Mouse (Mus musculus) embryonic facial prominence, embryonic 15.5 days (tissue): ENCODE results near the gene Col13a1. TPM values are rescaled to one million over a fixed set of nuclear protein-coding genes. Genes with fewer than 3 reads are reported as not detected.

Experiments used
- ATAC-seq: fragments of 200-750 bp; cut with Nextera tagmentation; 2 replicates; pipeline ENCODE4 v1.8.0; 2017; ENCODE audit warnings: low read depth, moderate TSS enrichment; ENCODE audit not compliant: insufficient number of reproducible peaks, low FRiP score, low TSS enrichment
- H3K27ac ChIP-seq: fragments of 300-500 bp; sonication (generic); replicated peaks from 2 replicates; pipeline ENCODE4 v1.5.1; 2015; ENCODE audit warnings: mild to moderate bottlenecking, inconsistent platforms
- H3K27me3 ChIP-seq: fragments of 300-500 bp; sonication (generic); 2 replicates; pipeline ENCODE4 v1.6.1; 2015; ENCODE audit warnings: inconsistent platforms
- H3K36me3 ChIP-seq: fragments of 300-500 bp; sonication (generic); 2 replicates; pipeline ENCODE4 v1.6.1; 2015; ENCODE audit warnings: mild to moderate bottlenecking, inconsistent platforms
- H3K4me1 ChIP-seq: fragments of 300-500 bp; sonication (generic); 2 replicates; pipeline ENCODE4 v1.6.1; 2015; ENCODE audit warnings: inconsistent platforms
- H3K4me2 ChIP-seq: fragments of 300-500 bp; sonication (generic); replicated peaks from 2 replicates; pipeline ENCODE4 v1.6.1; 2015; ENCODE audit warnings: mild to moderate bottlenecking, inconsistent platforms
- H3K4me3 ChIP-seq: fragments of 300-500 bp; sonication (generic); replicated peaks from 2 replicates; pipeline ENCODE4 v1.5.1; 2015; ENCODE audit warnings: mild to moderate bottlenecking, inconsistent platforms
- H3K9ac ChIP-seq: fragments of 300-500 bp; sonication (generic); 2 replicates; pipeline ENCODE4 v1.6.1; 2015; ENCODE audit warnings: inconsistent platforms
- H3K9me3 ChIP-seq: fragments of 300-500 bp; sonication (generic); replicated peaks from 2 replicates; pipeline ENCODE4 v1.6.1; 2016; ENCODE audit warnings: inconsistent platforms
- WGBS: fragments of 180-500 bp; shearing (Covaris S2); methylation state at CpG from one replicate; pipeline ENCODE4 v1.1.7; 2015; 5-methylcytosine and 5-hydroxymethylcytosine counted together
- polyA plus RNA-seq: library from polyadenylated mRNA; unstranded; fragments of >200 nt; fragmentation: Nextera tagmentation; extraction: Ambion mirVana; gene quantifications from 2 replicates; pipeline ENCODE4 v1.2.1, GENCODE M21; 2015

Gene Col13a1
- polyA plus RNA-seq, 1 experiment from 2014 or later = 13.1 TPM

- 36% methylated on average over 3 of the region's 3 CpGs for WGBS
- ATAC-seq = no peak
These were observed 11.7 kb downstream of the Col13a1 start for GRCm38 (mm10) chr10:61967207-61967606.

GRCm38 (mm10) chr10:61965386-61965841 lies 13.5 kb downstream of the Col13a1 start:
- H3K9me3 ChIP-seq = no peaks in the 10 kb centered on the region
- ATAC-seq = peak; percentile 73
- 14% methylated on average over 7 of the region's 7 CpGs for WGBS
- no peaks in the 10 kb centered on the region for H3K36me3 ChIP-seq
- H3K4me3 ChIP-seq = no peak overlapping the region
- H3K27me3 ChIP-seq = no peaks in the 10 kb centered on the region
- H3K4me1 ChIP-seq = peaks cover 9% of the 10 kb centered on the region
- no peak overlapping the region for H3K9ac ChIP-seq
- H3K27ac ChIP-seq = no peak overlapping the region
- no peak overlapping the region for H3K4me2 ChIP-seq

More at GRCm38 (mm10) chr10:61967207-61967606, 11.7 kb downstream of the Col13a1 start:
- H3K4me1 ChIP-seq = peaks cover 12% of the 10 kb centered on the region
- H3K4me3 ChIP-seq = no peak overlapping the region
- H3K4me2 ChIP-seq = no peak overlapping the region
- H3K36me3 ChIP-seq = no peaks in the 10 kb centered on the region
- H3K27me3 ChIP-seq = no peaks in the 10 kb centered on the region
- no peak overlapping the region for H3K27ac ChIP-seq
- H3K9me3 ChIP-seq = no peaks in the 10 kb centered on the region
- no peak overlapping the region for H3K9ac ChIP-seq

- H3K27me3 ChIP-seq = no peaks in the 10 kb centered on the region
These were observed 22.2 kb downstream of the Col13a1 start for GRCm38 (mm10) chr10:61956718-61957117.

GRCm38 (mm10) chr10:61953916-61954315 lies 25.0 kb downstream of the Col13a1 start:
- WGBS = 73% methylated on average over 5 of the region's 5 CpGs
- Histone ChIP-seq H3K4me1 (no peaks in the 10 kb centered on the region), H3K36me3 (no peaks in the 10 kb centered on the region), H3K4me2 (no peak overlapping the region), H3K9ac (no peak overlapping the region), H3K27ac (no peak overlapping the region), H3K27me3 (no peaks in the 10 kb centered on the region), H3K9me3 (no peaks in the 10 kb centered on the region), H3K4me3 (no peak overlapping the region)
- no peak for ATAC-seq

More at GRCm38 (mm10) chr10:61956718-61957117, 22.2 kb downstream of the Col13a1 start:
- H3K27ac ChIP-seq = no peak overlapping the region
- no peak for ATAC-seq
- no peaks in the 10 kb centered on the region for H3K9me3 ChIP-seq
- H3K9ac ChIP-seq = no peak overlapping the region
- no peak overlapping the region for H3K4me3 ChIP-seq
- no peak overlapping the region for H3K4me2 ChIP-seq
- no peaks in the 10 kb centered on the region for H3K36me3 ChIP-seq
- no peaks in the 10 kb centered on the region for H3K4me1 ChIP-seq
- 70% methylated on average over 6 of the region's 6 CpGs for WGBS

- Histone ChIP-seq H3K9me3 (no peaks in the 10 kb centered on the region), H3K27me3 (no peaks in the 10 kb centered on the region), H3K9ac (no peak overlapping the region), H3K4me3 (no peak overlapping the region), H3K27ac (no peak overlapping the region), H3K36me3 (no peaks in the 10 kb centered on the region), H3K4me2 (no peak overlapping the region), H3K4me1 (no peaks in the 10 kb centered on the region)
- 60% methylated on average over 6 of the region's 6 CpGs for WGBS
- ATAC-seq = no peak
These were observed 29.4 kb downstream of the Col13a1 start for GRCm38 (mm10) chr10:61949542-61949941.

GRCm38 (mm10) chr10:61944386-61944785 lies 34.5 kb downstream of the Col13a1 start:
- Histone ChIP-seq H3K9me3 (no peaks in the 10 kb centered on the region), H3K4me3 (no peak overlapping the region), H3K27me3 (no peaks in the 10 kb centered on the region), H3K4me1 (no peaks in the 10 kb centered on the region), H3K9ac (no peak overlapping the region), H3K36me3 (no peaks in the 10 kb centered on the region), H3K4me2 (no peak overlapping the region), H3K27ac (no peak overlapping the region)
- 82% methylated on average over 2 of the region's 2 CpGs for WGBS
- no peak for ATAC-seq

GRCm38 (mm10) chr10:61943480-61943879 lies 35.4 kb downstream of the Col13a1 start:
- Histone ChIP-seq H3K9ac (no peak overlapping the region), H3K4me1 (no peaks in the 10 kb centered on the region), H3K27ac (no peak overlapping the region), H3K27me3 (0 out of 2 replicates have a peak, but pooled peaks cover under 1% of the 10 kb centered on the region), H3K4me3 (no peak overlapping the region), H3K9me3 (no peaks in the 10 kb centered on the region), H3K4me2 (no peak overlapping the region), H3K36me3 (no peaks in the 10 kb centered on the region)
- 46% methylated on average over 10 of the region's 10 CpGs for WGBS
- no peak for ATAC-seq

- H3K9me3 ChIP-seq = no peaks in the 10 kb centered on the region
- H3K4me3 ChIP-seq = no peak overlapping the region
- ATAC-seq = no peak
- 0 out of 2 replicates have a peak, but pooled peaks cover 3% of the 10 kb centered on the region for H3K27me3 ChIP-seq
- H3K9ac ChIP-seq = no peak overlapping the region
- no peak overlapping the region for H3K4me2 ChIP-seq
- WGBS = 65% methylated on average over 2 of the region's 2 CpGs
- no peaks in the 10 kb centered on the region for H3K4me1 ChIP-seq
- no peak overlapping the region for H3K27ac ChIP-seq
- H3K36me3 ChIP-seq = no peaks in the 10 kb centered on the region
These were observed 36.2 kb downstream of the Col13a1 start for GRCm38 (mm10) chr10:61942719-61943118.

GRCm38 (mm10) chr10:61936211-61937121 lies 42.4 kb downstream of the Col13a1 start:
- peaks cover 23% of the 10 kb centered on the region for H3K4me1 ChIP-seq
- H3K36me3 ChIP-seq = no peaks in the 10 kb centered on the region
- H3K9ac ChIP-seq = no peak overlapping the region
- no peak overlapping the region for H3K27ac ChIP-seq
- H3K27me3 ChIP-seq = peaks cover 17% of the 10 kb centered on the region
- ATAC-seq = peak; percentile 16
- no peak overlapping the region for H3K4me3 ChIP-seq
- H3K4me2 ChIP-seq = peak overlapping the region; percentile 41
- no peaks in the 10 kb centered on the region for H3K9me3 ChIP-seq
- 4% methylated on average over 28 of the region's 28 CpGs for WGBS

- H3K36me3 ChIP-seq = no peaks in the 10 kb centered on the region
- H3K4me3 ChIP-seq = no peak overlapping the region
- H3K27ac ChIP-seq = no peak overlapping the region
- no peak overlapping the region for H3K4me2 ChIP-seq
- no peak for ATAC-seq
- H3K4me1 ChIP-seq = peaks cover 40% of the 10 kb centered on the region
- peaks cover 5% of the 10 kb centered on the region for H3K27me3 ChIP-seq
- 26% methylated on average over 6 of the region's 6 CpGs for WGBS
- H3K9me3 ChIP-seq = no peaks in the 10 kb centered on the region
- H3K9ac ChIP-seq = no peak overlapping the region
These were observed 47.2 kb downstream of the Col13a1 start for GRCm38 (mm10) chr10:61931678-61932077.

- no peaks in the 10 kb centered on the region for H3K9me3 ChIP-seq
- H3K4me2 ChIP-seq = no peak overlapping the region
- H3K4me1 ChIP-seq = peaks cover 27% of the 10 kb centered on the region
- H3K9ac ChIP-seq = no peak overlapping the region
- H3K36me3 ChIP-seq = no peaks in the 10 kb centered on the region
- no peak for ATAC-seq
- no peaks in the 10 kb centered on the region for H3K27me3 ChIP-seq
- no peak overlapping the region for H3K27ac ChIP-seq
- WGBS = 60% methylated on average over 6 of the region's 6 CpGs
- H3K4me3 ChIP-seq = no peak overlapping the region
These were observed 49.0 kb downstream of the Col13a1 start for GRCm38 (mm10) chr10:61929901-61930300.
